Mouse (Mus musculus) heart, adult 10 weeks (tissue): ENCODE data around the gene Tlr4. TPM values are rescaled to one million over a fixed set of nuclear protein-coding genes. Genes with fewer than 3 reads are reported as not detected.

Experiments used
- polyA plus RNA-seq: library from polyadenylated mRNA; stranded (reverse); fragments of 350-450 nt; fragmentation: Illumina TruSeq; extraction: RNeasy Lipid Tissue Mini Kit (QIAGEN cat#74804); gene quantifications from one replicate; pipeline ENCODE4 v1.2.3, GENCODE M21; 2014; ENCODE audit warnings: low read depth, low replicate concordance

Gene Tlr4
- 10.0 TPM for polyA plus RNA-seq

DNA sequence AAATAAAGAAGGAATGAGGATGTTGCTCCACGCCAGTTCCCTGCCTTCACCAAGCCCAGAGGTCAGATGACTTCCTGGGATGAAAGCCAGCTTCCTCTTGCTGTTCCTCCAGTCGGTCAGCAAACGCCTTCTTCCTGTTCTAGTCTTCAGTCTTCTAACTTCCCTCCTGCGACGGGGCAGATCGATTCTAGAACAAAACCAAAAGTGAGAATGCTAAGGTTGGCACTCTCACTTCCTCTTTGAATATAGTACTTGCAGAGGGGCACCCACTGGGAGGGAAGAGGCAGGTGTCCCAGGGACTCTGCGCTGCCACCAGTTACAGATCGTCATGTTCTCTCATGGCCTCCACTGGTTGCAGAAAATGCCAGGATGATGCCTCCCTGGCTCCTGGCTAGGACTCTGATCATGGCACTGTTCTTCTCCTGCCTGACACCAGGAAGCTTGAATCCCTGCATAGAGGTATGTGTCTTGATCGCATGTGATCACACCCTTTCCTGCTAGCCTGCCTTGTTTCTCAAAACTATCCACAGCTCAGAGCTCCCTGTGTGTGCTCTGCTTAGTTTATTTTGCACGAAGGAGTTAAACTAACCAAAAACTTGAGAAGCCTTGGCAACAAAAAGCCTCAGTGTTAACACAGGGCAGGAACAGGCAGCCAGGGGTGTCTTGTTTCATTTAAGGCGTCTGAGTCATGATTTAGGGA is at the start of gene Tlr4:
Tlr4 (plus strand) TSS at position 122 of the 700 bp plus-strand sequence.

